Mouse (Mus musculus): ENCODE measurements around the gene Rere. TPM values are rescaled to one million over a fixed set of nuclear protein-coding genes. Genes with fewer than 3 reads are reported as not detected.

Rere gene
- total and polyA plus RNA-seq, 2 experiments from 2014 or later: 25.9 to 32.9 TPM

GRCm38 (mm10) chr4:150347387-150347672 lies 65.9 kb downstream of the Rere start:
- Histone ChIP-seq H3K4me3 (ENCODE audit: low read length) (no peak overlapping the region), H3K36me3 (ENCODE audit: insufficient read depth, low read length) (no peaks in the 10 kb centered on the region), H3K4me2 (ENCODE audit: low read depth, low read length) (no peak overlapping the region), H3K27me3 (ENCODE audit: insufficient read depth, low read length) (no peaks in the 10 kb centered on the region), H3K27ac (no peak overlapping the region), H3K4me1 (ENCODE audit: insufficient read depth, low read length) (peaks cover 10% of the 10 kb centered on the region; the same call in 1 of the 2 replicates), H3K9me3 (ENCODE audit: low read length) (no peaks in the 10 kb centered on the region), H3K9ac (replicated peaks; ENCODE audit: low read length) (no peak overlapping the region)
- peak; percentile 76 for TF ChIP-seq CTCF (IDR thresholded peaks at IDR 0.05; ENCODE audit: low read depth)
- peak; percentile 82 for DNase-seq (ENCODE audit: low spot score)
- ATAC-seq: peak; percentile 68; the same call in 1 of the 2 replicates
- 5% methylated on average over 2 of the region's 2 CpGs for WGBS

- no peak overlapping the region for H3K4me3 ChIP-seq (ENCODE audit: low read length)
- no peak overlapping the region for H3K9ac ChIP-seq (replicated peaks; ENCODE audit: low read length)
- no peak for TF ChIP-seq CTCF (IDR thresholded peaks at IDR 0.05; ENCODE audit: low read depth)
- H3K4me2 ChIP-seq (ENCODE audit: low read depth, low read length): no peak overlapping the region
- DNase-seq (ENCODE audit: low spot score): no peak
- no peaks in the 10 kb centered on the region for H3K36me3 ChIP-seq (ENCODE audit: insufficient read depth, low read length)
- H3K27ac ChIP-seq: no peak overlapping the region
- H3K27me3 ChIP-seq (ENCODE audit: insufficient read depth, low read length): no peaks in the 10 kb centered on the region
- ATAC-seq: no peak
- WGBS: 72% methylated on average over 6 of the region's 6 CpGs
- peaks cover 10% of the 10 kb centered on the region; the same call in 1 of the 2 replicates for H3K4me1 ChIP-seq (ENCODE audit: insufficient read depth, low read length)
- no peaks in the 10 kb centered on the region for H3K9me3 ChIP-seq (ENCODE audit: low read length)
Measured at GRCm38 (mm10) chr4:150349680-150350101, 68.2 kb downstream of the Rere start.

GRCm38 (mm10) chr4:150351419-150352075 lies 70.1 kb downstream of the Rere start:
- no peaks in the 10 kb centered on the region for H3K36me3 ChIP-seq (ENCODE audit: insufficient read depth, low read length)
- no peak overlapping the region for H3K4me3 ChIP-seq (ENCODE audit: low read length)
- no peaks in the 10 kb centered on the region for H3K27me3 ChIP-seq (ENCODE audit: insufficient read depth, low read length)
- H3K9ac ChIP-seq (replicated peaks; ENCODE audit: low read length): no peak overlapping the region
- no peak overlapping the region for H3K27ac ChIP-seq
- DNase-seq (ENCODE audit: low spot score) (no peak), ATAC-seq (no peak)
- H3K4me1 ChIP-seq (ENCODE audit: insufficient read depth, low read length): peaks cover 10% of the 10 kb centered on the region; the same call in 1 of the 2 replicates
- no peak; the same call in 1 of the 2 replicates for TF ChIP-seq CTCF (IDR thresholded peaks at IDR 0.05; ENCODE audit: low read depth)
- 23% methylated on average over 7 of the region's 7 CpGs for WGBS
- no peak overlapping the region for H3K4me2 ChIP-seq (ENCODE audit: low read depth, low read length)
- H3K9me3 ChIP-seq (ENCODE audit: low read length): no peaks in the 10 kb centered on the region

GRCm38 (mm10) chr4:150352736-150353135 lies 71.3 kb downstream of the Rere start:
- Histone ChIP-seq H3K4me3 (ENCODE audit: low read length) (no peak overlapping the region), H3K9ac (replicated peaks; ENCODE audit: low read length) (no peak overlapping the region), H3K4me1 (ENCODE audit: insufficient read depth, low read length) (peaks cover 7% of the 10 kb centered on the region; the same call in 1 of the 2 replicates), H3K9me3 (ENCODE audit: low read length) (no peaks in the 10 kb centered on the region), H3K36me3 (ENCODE audit: insufficient read depth, low read length) (no peaks in the 10 kb centered on the region), H3K27me3 (ENCODE audit: insufficient read depth, low read length) (no peaks in the 10 kb centered on the region), H3K4me2 (ENCODE audit: low read depth, low read length) (no peak overlapping the region), H3K27ac (no peak overlapping the region)
- 85% methylated on average over 2 of the region's 2 CpGs for WGBS
- no peak for ATAC-seq
- no peak for TF ChIP-seq CTCF (IDR thresholded peaks at IDR 0.05; ENCODE audit: low read depth)
- no peak for DNase-seq (ENCODE audit: low spot score)

GRCm38 (mm10) chr4:150353376-150353900 lies 72.0 kb downstream of the Rere start:
- Histone ChIP-seq H3K9ac (replicated peaks; ENCODE audit: low read length) (no peak overlapping the region), H3K4me2 (ENCODE audit: low read depth, low read length) (no peak overlapping the region), H3K27me3 (ENCODE audit: insufficient read depth, low read length) (no peaks in the 10 kb centered on the region), H3K9me3 (ENCODE audit: low read length) (no peaks in the 10 kb centered on the region), H3K27ac (no peak overlapping the region), H3K4me3 (ENCODE audit: low read length) (no peak overlapping the region), H3K4me1 (ENCODE audit: insufficient read depth, low read length) (peaks cover 7% of the 10 kb centered on the region; the same call in 1 of the 2 replicates), H3K36me3 (ENCODE audit: insufficient read depth, low read length) (no peaks in the 10 kb centered on the region)
- no peak for TF ChIP-seq CTCF (IDR thresholded peaks at IDR 0.05; ENCODE audit: low read depth)
- WGBS: 82% methylated on average over 7 of the region's 7 CpGs
- DNase-seq (ENCODE audit: low spot score) (no peak), ATAC-seq (no peak)

- ATAC-seq (no peak), DNase-seq (ENCODE audit: low spot score) (no peak)
- Histone ChIP-seq H3K36me3 (ENCODE audit: insufficient read depth, low read length) (no peaks in the 10 kb centered on the region), H3K9me3 (ENCODE audit: low read length) (no peaks in the 10 kb centered on the region), H3K4me1 (ENCODE audit: insufficient read depth, low read length) (peaks cover 7% of the 10 kb centered on the region; the same call in 1 of the 2 replicates), H3K27ac (no peak overlapping the region), H3K9ac (replicated peaks; ENCODE audit: low read length) (no peak overlapping the region), H3K27me3 (ENCODE audit: insufficient read depth, low read length) (no peaks in the 10 kb centered on the region), H3K4me3 (ENCODE audit: low read length) (no peak overlapping the region), H3K4me2 (ENCODE audit: low read depth, low read length) (no peak overlapping the region)
- TF ChIP-seq CTCF (IDR thresholded peaks at IDR 0.05; ENCODE audit: low read depth): no peak
- WGBS: 91% methylated on average over 5 of the region's 5 CpGs
Measured at GRCm38 (mm10) chr4:150355801-150356200, 74.4 kb downstream of the Rere start.
